Mouse (Mus musculus): ENCODE data around the gene Sec11a. TPM values are rescaled to one million over a fixed set of nuclear protein-coding genes. Genes with fewer than 3 reads are reported as not detected.
A peak's percentile ranks its signal among the peaks of the same experiment; 100 is the strongest.

The Sec11a gene
- polyA plus RNA-seq, 1 experiment, result 52.7 TPM

DNA sequence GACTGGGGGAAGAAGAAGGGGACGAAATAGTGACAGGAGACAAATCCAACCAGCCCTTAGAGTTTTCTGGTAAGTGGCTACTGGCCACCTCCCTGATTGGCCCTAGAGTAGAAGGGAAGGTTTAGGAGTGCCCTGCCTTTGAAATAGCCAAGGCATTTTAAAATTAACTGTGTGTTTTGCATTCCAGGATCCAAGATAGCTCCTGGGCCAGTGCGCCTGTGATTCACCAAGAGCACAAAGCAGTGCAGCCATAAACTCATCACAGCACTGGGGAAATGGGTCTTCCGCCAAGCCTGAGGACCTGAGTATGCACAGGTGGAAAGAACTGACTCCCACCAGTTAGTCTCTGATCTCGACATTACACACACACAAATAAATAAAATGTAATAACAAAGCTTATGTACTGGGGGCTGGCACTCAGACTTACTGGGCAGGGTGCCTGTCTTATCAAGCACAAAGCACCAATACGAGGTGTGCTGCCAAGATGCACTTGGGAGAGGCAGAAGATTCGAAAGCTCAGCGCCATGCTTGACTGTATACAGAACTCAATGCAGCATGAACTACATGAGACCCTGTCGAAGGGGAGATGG lies 15.9 kb downstream of the Sec11a start:
- Histone ChIP-seq H3K4me3 (replicated peaks; ENCODE audit: extremely low read depth, low read depth, low read length) (no peak overlapping the region), H3K4me1 (ENCODE audit: control insufficient read depth, insufficient read depth, low read length) (no peaks in the 10 kb centered on the region)
- 79% methylated on average over 8 of the region's 8 CpGs for WGBS
- no peak for DNase-seq
- no peak for TF ChIP-seq CTCF (IDR thresholded peaks at IDR 0.05; ENCODE audit: insufficient read depth, low read length)
- TF ChIP-seq POLR2A (IDR thresholded peaks at IDR 0.05; ENCODE audit: borderline replicate concordance, extremely low read depth, low read depth, low read length), result no peak

DNA sequence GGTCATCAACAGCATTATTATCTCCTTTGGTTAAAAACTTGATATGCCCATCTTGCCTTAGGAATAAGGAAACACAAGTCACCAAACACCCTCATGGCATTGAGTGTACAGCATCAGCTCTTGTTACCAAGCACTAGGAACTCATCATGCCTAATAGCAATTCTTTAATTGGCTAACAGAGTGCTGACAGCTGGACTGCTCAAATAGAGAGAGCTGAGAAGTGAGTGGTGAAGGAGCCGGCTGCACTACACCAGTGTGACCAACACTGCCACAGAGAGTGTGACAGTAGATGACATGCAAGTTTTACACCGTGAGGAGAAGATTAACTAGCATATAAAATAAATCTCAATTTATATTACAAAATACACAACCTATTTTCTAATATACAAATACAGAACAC lies 24.4 kb downstream of the Sec11a start:
- Histone ChIP-seq H3K4me3 (replicated peaks; ENCODE audit: extremely low read depth, low read depth, low read length) (no peak overlapping the region), H3K4me1 (ENCODE audit: control insufficient read depth, insufficient read depth, low read length) (no peaks in the 10 kb centered on the region; the same call in 1 of the 2 replicates)
- no peak for DNase-seq
- TF ChIP-seq POLR2A (IDR thresholded peaks at IDR 0.05; ENCODE audit: borderline replicate concordance, extremely low read depth, low read depth, low read length) (no peak), CTCF (IDR thresholded peaks at IDR 0.05; ENCODE audit: insufficient read depth, low read length) (no peak)
- 64% methylated on average over 2 of the region's 2 CpGs for WGBS

DNA sequence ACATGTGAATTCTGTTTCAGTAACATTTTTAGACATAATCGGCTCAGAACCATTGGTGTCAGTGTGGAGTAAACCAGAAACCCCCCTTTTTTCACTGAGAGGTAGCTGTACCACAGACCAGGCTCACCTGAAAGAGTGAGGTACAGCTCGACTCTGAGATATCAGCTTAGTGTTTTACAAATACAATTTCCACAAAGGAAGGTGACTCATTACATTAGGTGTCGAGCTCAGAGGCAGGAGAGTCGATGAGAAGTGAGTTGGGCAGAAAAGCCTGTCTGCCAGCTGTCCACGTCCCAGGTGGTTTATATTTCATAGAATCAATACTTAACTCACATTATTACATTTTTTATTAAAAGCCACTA lies 28.0 kb downstream of the Sec11a start:
- Histone ChIP-seq H3K4me3 (replicated peaks; ENCODE audit: extremely low read depth, low read depth, low read length) (no peak overlapping the region), H3K4me1 (ENCODE audit: control insufficient read depth, insufficient read depth, low read length) (no peaks in the 10 kb centered on the region; the same call in 1 of the 2 replicates)
- DNase-seq, result no peak
- TF ChIP-seq POLR2A (IDR thresholded peaks at IDR 0.05; ENCODE audit: borderline replicate concordance, extremely low read depth, low read depth, low read length) (no peak), CTCF (IDR thresholded peaks at IDR 0.05; ENCODE audit: insufficient read depth, low read length) (no peak)
- WGBS, result 73% methylated on average over 5 of the region's 5 CpGs

DNA sequence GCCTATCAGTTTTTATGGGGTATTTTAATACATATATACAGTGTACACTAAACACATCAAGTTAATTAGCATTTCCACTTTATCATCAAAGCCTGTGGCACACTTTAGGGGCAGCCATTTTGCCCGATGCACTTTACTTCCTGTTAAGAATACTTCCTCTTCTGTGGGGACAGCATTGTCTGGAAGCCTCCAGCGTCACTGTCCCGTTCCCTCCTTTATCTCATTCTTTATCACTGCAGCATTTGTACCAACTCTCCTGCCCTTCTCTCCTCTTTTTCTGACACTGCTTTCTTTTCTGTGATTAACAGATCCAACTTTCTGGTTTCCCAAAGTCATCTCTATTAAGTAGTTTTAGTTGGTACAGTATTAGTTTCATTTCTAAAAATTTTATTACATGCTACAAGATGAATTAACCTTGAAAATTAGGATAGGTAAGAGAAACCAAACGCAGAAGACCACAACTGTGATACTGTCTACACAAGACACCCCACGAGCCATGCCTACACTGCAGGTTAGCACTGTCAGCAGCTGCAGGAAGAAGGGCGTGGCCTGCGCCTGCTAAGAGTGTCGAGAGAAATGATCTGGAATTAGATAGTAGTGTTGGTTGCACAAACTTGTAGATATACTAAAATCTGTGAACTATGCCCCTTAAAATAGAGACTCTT lies 28.5 kb downstream of the Sec11a start:
- 47% methylated on average over 8 of the region's 8 CpGs for WGBS
- DNase-seq, result no peak
- no peaks in the 10 kb centered on the region; the same call in 1 of the 2 replicates for H3K4me1 ChIP-seq (ENCODE audit: control insufficient read depth, insufficient read depth, low read length)
- no peak for TF ChIP-seq CTCF (IDR thresholded peaks at IDR 0.05; ENCODE audit: insufficient read depth, low read length)
- H3K4me3 ChIP-seq (replicated peaks; ENCODE audit: extremely low read depth, low read depth, low read length), result no peak overlapping the region

DNA sequence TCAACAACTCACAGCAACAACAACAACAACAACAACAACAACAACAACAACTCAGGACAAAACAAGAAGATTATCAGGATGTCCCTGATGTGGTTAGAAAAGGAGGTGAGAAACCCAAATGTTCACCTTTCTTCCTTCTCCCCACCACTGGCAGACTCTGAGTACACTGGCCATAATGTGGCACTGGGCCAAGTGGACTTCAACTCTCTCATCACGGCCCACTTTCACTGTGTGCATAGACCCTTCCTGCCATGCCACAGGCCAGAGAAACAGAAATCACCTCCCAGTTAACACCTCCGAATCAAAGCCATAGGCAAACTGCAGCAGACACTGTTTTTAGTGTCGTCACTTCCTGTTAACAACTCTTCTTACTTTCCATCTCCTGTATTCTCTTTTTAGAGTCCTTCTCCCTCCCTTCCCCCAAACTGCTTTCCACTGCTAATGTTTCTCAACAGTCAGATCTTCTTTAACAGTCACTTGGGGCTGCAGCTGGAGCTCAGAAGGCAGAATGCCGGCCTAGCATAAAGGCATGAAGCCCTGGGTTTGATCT lies 29.6 kb downstream of the Sec11a start:
- no peak for DNase-seq
- 67% methylated on average over 4 of the region's 4 CpGs for WGBS
- TF ChIP-seq POLR2A (IDR thresholded peaks at IDR 0.05; ENCODE audit: borderline replicate concordance, extremely low read depth, low read depth, low read length) (no peak), CTCF (IDR thresholded peaks at IDR 0.05; ENCODE audit: insufficient read depth, low read length) (no peak)
- Histone ChIP-seq H3K4me1 (ENCODE audit: control insufficient read depth, insufficient read depth, low read length) (no peaks in the 10 kb centered on the region; the same call in 1 of the 2 replicates), H3K4me3 (replicated peaks; ENCODE audit: extremely low read depth, low read depth, low read length) (no peak overlapping the region)

DNA sequence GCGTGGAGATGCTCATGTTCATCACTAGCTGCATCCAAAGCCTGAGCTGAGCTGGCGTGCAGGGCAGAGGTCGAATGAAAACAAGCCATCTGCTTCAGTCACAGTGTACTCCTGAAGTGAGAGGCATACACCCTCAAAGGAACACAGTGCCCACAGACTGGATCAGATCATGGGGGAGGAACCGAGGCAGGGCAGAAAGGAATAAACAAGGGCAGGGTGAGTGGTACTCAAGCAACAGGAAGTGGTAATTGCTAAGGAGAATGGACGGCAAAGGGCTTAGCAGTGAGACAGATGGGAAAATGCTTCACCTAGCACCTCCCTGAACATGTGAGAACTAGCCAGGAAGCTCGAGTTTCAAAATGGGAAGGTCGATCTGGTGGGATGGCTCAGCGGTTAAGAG lies 35.1 kb downstream of the Sec11a start:
- DNase-seq, result no peak
- WGBS, result 71% methylated on average over 8 of the region's 8 CpGs
- TF ChIP-seq CTCF (IDR thresholded peaks at IDR 0.05; ENCODE audit: insufficient read depth, low read length) (no peak), POLR2A (IDR thresholded peaks at IDR 0.05; ENCODE audit: borderline replicate concordance, extremely low read depth, low read depth, low read length) (no peak)
- no peak overlapping the region for H3K4me3 ChIP-seq (replicated peaks; ENCODE audit: extremely low read depth, low read depth, low read length)
- H3K4me1 ChIP-seq (ENCODE audit: control insufficient read depth, insufficient read depth, low read length), result no peaks in the 10 kb centered on the region

DNA sequence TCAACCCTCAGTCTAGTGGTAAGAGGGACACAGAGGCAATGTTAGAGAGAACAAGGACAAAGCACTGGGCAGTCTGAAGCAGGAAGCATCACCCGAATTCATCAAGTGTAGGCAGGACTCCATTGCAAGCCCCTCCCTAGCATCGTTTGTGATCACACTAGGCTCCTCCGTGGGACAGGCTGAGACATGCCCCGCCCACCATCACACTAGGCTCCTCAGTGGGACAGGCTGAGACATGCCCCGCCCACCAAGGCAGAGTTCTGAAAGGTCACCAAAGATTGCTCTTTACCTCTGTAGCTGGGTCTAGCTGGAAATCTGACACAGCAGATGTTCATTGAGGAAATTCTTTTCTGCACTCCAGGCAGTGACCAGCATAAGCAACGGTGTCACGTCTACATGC lies 36.5 kb downstream of the Sec11a start:
- 70% methylated on average over 7 of the region's 7 CpGs for WGBS
- no peaks in the 10 kb centered on the region for H3K4me1 ChIP-seq (ENCODE audit: control insufficient read depth, insufficient read depth, low read length)

DNA sequence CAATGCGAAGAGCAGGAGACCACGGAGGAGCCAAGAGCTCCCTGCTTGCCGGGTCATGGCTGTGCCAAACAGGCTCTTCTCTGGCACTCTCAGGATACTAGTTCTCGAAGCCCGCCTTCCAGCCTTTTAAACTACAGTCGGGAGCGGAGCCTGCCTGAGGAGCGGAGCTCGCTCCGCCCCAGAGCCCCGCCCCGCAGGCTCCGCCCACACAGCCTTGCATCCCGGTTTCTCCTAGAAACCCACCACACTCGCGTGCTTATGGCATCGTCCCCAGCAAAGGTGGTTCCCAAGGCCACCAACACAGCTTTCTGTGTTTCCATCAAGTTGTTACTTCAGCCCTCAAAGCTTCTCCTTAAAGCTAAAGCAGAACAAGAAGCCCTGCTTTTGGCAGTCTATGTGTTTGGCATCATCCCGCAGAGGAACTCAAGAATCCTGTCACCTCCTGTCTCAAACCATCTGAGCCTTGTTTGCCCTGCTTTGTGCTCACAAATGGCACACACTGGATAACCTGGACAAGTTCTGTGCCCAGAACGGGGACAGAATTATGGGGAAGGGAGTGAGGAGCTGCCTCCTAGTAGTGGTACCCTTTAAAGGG lies 42.6 kb downstream of the Sec11a start, which contains the start of gene Nmb:
Nmb (minus strand) TSS at position 156 of the 595 bp plus-strand sequence.
- H3K4me1 ChIP-seq (ENCODE audit: control insufficient read depth, insufficient read depth, low read length), result peaks cover 6% of the 10 kb centered on the region
- WGBS, result 3% methylated on average over 19 of the region's 19 CpGs
- TF ChIP-seq CTCF (IDR thresholded peaks at IDR 0.05; ENCODE audit: insufficient read depth, low read length) (no peak), POLR2A (IDR thresholded peaks at IDR 0.05; ENCODE audit: borderline replicate concordance, extremely low read depth, low read depth, low read length) (no peak)
- peak; percentile 64 for DNase-seq
- H3K4me3 ChIP-seq (replicated peaks; ENCODE audit: extremely low read depth, low read depth, low read length), result peak within 1 kb of the TSS; percentile 66

More for the DNA sequence above, 36.5 kb downstream of the Sec11a start:
- TF ChIP-seq POLR2A (IDR thresholded peaks at IDR 0.05; ENCODE audit: borderline replicate concordance, extremely low read depth, low read depth, low read length) (no peak), CTCF (IDR thresholded peaks at IDR 0.05; ENCODE audit: insufficient read depth, low read length) (no peak)
- DNase-seq, result no peak
- no peak overlapping the region for H3K4me3 ChIP-seq (replicated peaks; ENCODE audit: extremely low read depth, low read depth, low read length)

DNA sequence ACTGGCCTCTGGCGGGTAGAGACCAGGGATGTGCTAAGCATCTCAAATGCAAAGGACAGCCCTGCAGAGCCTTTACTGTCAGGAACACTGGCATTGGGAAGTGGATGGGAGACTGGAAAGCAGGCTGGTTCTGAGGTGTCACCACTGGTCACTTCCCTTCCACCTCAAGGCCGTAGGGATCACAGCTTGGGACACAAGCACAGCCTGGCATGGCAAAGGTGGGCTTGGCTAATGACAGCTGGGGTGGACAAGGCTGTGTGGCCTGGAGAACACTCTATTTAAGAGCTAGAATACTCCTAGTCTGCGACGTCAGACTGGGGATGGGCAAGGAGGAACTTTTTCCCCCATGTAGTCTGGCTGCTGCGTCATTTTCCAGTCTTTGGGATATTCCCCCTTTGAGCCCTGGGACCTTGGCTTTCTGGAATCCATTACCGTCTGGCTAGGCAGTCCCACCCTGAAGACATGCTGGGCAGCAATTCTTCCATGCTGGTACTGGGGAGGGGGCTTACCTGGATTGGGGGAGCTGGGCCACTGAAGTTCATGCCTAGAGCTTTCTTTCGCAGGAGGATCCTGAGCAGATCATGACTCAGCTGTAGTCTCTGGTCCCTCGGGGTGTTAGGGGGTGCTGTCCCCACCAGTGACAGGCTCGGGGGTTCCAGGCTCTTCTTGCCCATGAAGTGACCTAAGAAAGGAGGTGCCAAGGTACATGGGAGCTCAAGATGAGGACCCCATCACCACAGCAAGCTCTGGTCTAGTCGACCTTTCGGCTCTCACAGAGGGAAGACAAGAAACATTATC lies 43.8 kb downstream of the Sec11a start:
- 87% methylated on average over 11 of the region's 11 CpGs for WGBS
- DNase-seq, result no peak
- TF ChIP-seq POLR2A (IDR thresholded peaks at IDR 0.05; ENCODE audit: borderline replicate concordance, extremely low read depth, low read depth, low read length) (no peak), CTCF (IDR thresholded peaks at IDR 0.05; ENCODE audit: insufficient read depth, low read length) (no peak)
- peaks cover 6% of the 10 kb centered on the region for H3K4me1 ChIP-seq (ENCODE audit: control insufficient read depth, insufficient read depth, low read length)
- H3K4me3 ChIP-seq (replicated peaks; ENCODE audit: extremely low read depth, low read depth, low read length), result no peak overlapping the region

Data from lung, adult 2 months (tissue).